31 mouse cellular contexts compared by ENCODE assay signal in the genomic region with DNA sequence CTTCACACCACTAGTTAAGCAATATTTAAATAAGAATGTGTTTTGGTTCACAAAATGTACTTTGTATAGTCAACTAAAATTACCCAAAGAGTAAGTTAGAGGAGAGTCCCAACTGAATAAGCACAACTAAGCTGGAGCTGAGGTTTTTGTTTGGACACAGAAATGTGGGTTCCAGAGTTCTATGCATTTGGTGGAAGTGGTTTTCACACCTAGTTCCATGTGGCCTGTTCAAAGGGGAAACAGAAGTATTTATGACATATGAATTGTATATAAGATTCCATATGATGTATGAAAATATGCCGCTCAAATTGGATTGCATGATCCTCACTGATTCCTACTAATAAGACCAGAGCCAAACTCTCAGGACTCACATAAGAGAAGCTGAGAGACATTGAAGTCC. TPM values are rescaled to one million over a fixed set of nuclear protein-coding genes. Genes with fewer than 3 reads are reported as not detected.
DNase-seq lines count a peak whose midpoint lies in the region; ATAC-seq and TF ChIP-seq lines count a peak whose summit lies in the region.
"Had no signal": no experiment of that assay in that cellular context is flagged by ENCODE, and none has a peak within 500 bp of the region (broad histone marks: within the 10 kb centered on the region; RNA-seq: fewer than 3 reads in every experiment).

No protein-coding gene starts in this region.

- no peaks in the 10 kb centered on the region for H3K36me3 ChIP-seq in liver, adult 2 months (ENCODE audit: control insufficient read depth, insufficient read depth, low read length)
- H3K36me3 ChIP-seq in liver, embryonic 11.5 days (ENCODE audit: control insufficient read depth, insufficient read depth, low read length) = no peaks in the 10 kb centered on the region
- H3K36me3 ChIP-seq in spleen, adult 2 months (ENCODE audit: control insufficient read depth, insufficient read depth, low read length) = peaks cover 25% of the 10 kb centered on the region
- no peaks in the 10 kb centered on the region for H3K36me3 ChIP-seq in forebrain, postnatal 0 days (ENCODE audit: insufficient read depth)
- H3K36me3 ChIP-seq: embryonic facial prominence, embryonic 12.5 days; embryonic facial prominence, embryonic 15.5 days; G1E; heart, embryonic 12.5 days; heart, embryonic 15.5 days; hindbrain, embryonic 10.5 days; hindbrain, embryonic 13.5 days had no signal

- H3K27ac ChIP-seq in liver, adult 2 months (replicated peaks; ENCODE audit: insufficient read depth, low read depth, low read length) = no peak overlapping the region
- no peak overlapping the region for H3K27ac ChIP-seq in liver, embryonic 11.5 days (ENCODE audit: low read depth, low read length)
- peak overlapping the region; percentile 93 for H3K27ac ChIP-seq in spleen, adult 2 months (ENCODE audit: insufficient read depth, low read length)
- peak overlapping the region; percentile 84; the same call in 1 of the 2 replicates for H3K27ac ChIP-seq in bone marrow, adult 2 months (ENCODE audit: control insufficient read depth, insufficient read depth, low read depth, low read length, poor library complexity)
- H3K27ac ChIP-seq in forebrain, postnatal 0 days (ENCODE audit: low read depth, low read length) = no peak overlapping the region
- H3K27ac ChIP-seq: embryonic facial prominence, embryonic 12.5 days; embryonic facial prominence, embryonic 15.5 days; heart, embryonic 15.5 days; hindbrain, embryonic 10.5 days; hindbrain, embryonic 13.5 days had no signal

- peak; percentile 9 for DNase-seq in liver, adult 2 months (ENCODE audit: extremely low read depth, low read depth, low spot score)
- DNase-seq in liver, embryonic 11.5 days (ENCODE audit: low spot score) = no peak
- no peak for DNase-seq in spleen, adult 2 months (ENCODE audit: low read depth in 1 of 2, low spot score in 2 of 2)
- DNase-seq in spleen, postnatal 4 days (ENCODE audit: low spot score in 2 of 2) = no peak
- DNase-seq in forebrain, postnatal 0 days = no peak
- DNase-seq in urinary bladder, postnatal 4 days (ENCODE audit: low spot score in 2 of 2) = no peak
- DNase-seq: adrenal gland, postnatal 10 days; adrenal gland, postnatal 36 days; B cell, adult 2 months; cerebellum, adult 11 months; cerebellum, adult 2 months; cerebellum, adult 9-11 months; cerebellum, postnatal 25 days; gastrocnemius, postnatal 25 days; heart, adult 18-20 months; heart, postnatal 10 days; heart, postnatal 36 days had no signal

- no peak overlapping the region for H3K4me2 ChIP-seq in liver, embryonic 11.5 days
- no peak overlapping the region for H3K4me2 ChIP-seq in forebrain, postnatal 0 days (ENCODE audit: low read depth)
- H3K4me2 ChIP-seq: embryonic facial prominence, embryonic 12.5 days; embryonic facial prominence, embryonic 15.5 days; heart, embryonic 12.5 days; heart, embryonic 15.5 days; hindbrain, embryonic 13.5 days had no signal

- H3K9ac ChIP-seq in liver, adult 2 months (ENCODE audit: low read depth, low read length) = no peak overlapping the region
- no peak overlapping the region for H3K9ac ChIP-seq in liver, embryonic 11.5 days (ENCODE audit: low read depth, low read length)
- H3K9ac ChIP-seq in forebrain, postnatal 0 days = no peak overlapping the region
- H3K9ac ChIP-seq: embryonic facial prominence, embryonic 12.5 days; embryonic facial prominence, embryonic 15.5 days; heart, embryonic 12.5 days; heart, embryonic 15.5 days; hindbrain, embryonic 13.5 days had no signal

- H3K79me2 ChIP-seq in liver, adult 2 months (ENCODE audit: control insufficient read depth, insufficient read depth, low read length) = no peaks in the 10 kb centered on the region

- H3K9me3 ChIP-seq in liver, embryonic 11.5 days (ENCODE audit: control insufficient read depth, low read length) = no peaks in the 10 kb centered on the region
- H3K9me3 ChIP-seq in forebrain, postnatal 0 days (ENCODE audit: low read length) = no peaks in the 10 kb centered on the region
- H3K9me3 ChIP-seq: embryonic facial prominence, embryonic 12.5 days; embryonic facial prominence, embryonic 15.5 days; G1E; heart, embryonic 12.5 days; heart, embryonic 15.5 days; hindbrain, embryonic 10.5 days; hindbrain, embryonic 13.5 days had no signal

- no peak for ATAC-seq in liver, embryonic 11.5 days (replicated peaks; ENCODE audit: low FRiP score)
- no peak for ATAC-seq in forebrain, postnatal 0 days
- ATAC-seq: forebrain, embryonic 14.5 days; hindbrain, embryonic 16.5 days; Patski had no signal

- no peaks in the 10 kb centered on the region for H3K4me1 ChIP-seq in liver, adult 2 months (ENCODE audit: control insufficient read depth, insufficient read depth, low read length)
- no peaks in the 10 kb centered on the region for H3K4me1 ChIP-seq in liver, embryonic 11.5 days (replicated peaks; ENCODE audit: control insufficient read depth, insufficient read depth, low read length)
- peaks cover 48% of the 10 kb centered on the region for H3K4me1 ChIP-seq in spleen, adult 2 months (ENCODE audit: control insufficient read depth, insufficient read depth, insufficient read length)
- peaks cover 16% of the 10 kb centered on the region for H3K4me1 ChIP-seq in bone marrow, adult 2 months (ENCODE audit: control insufficient read depth, insufficient read depth, low read length)
- no peaks in the 10 kb centered on the region for H3K4me1 ChIP-seq in forebrain, postnatal 0 days (ENCODE audit: insufficient read depth)
- H3K4me1 ChIP-seq: embryonic facial prominence, embryonic 12.5 days; embryonic facial prominence, embryonic 15.5 days; heart, embryonic 12.5 days; heart, embryonic 15.5 days; hindbrain, embryonic 10.5 days; hindbrain, embryonic 13.5 days had no signal

- H3K27me3 ChIP-seq in liver, adult 2 months (ENCODE audit: control insufficient read depth, insufficient read depth, low read length) = no peaks in the 10 kb centered on the region
- H3K27me3 ChIP-seq in liver, embryonic 11.5 days (replicated peaks; ENCODE audit: control insufficient read depth, insufficient read depth, low read length) = no peaks in the 10 kb centered on the region; the same call in 1 of the 2 replicates
- H3K27me3 ChIP-seq in spleen, adult 2 months (ENCODE audit: control insufficient read depth, insufficient read depth, low read length) = no peaks in the 10 kb centered on the region
- H3K27me3 ChIP-seq in forebrain, postnatal 0 days (ENCODE audit: insufficient read depth, low read length) = no peaks in the 10 kb centered on the region
- H3K27me3 ChIP-seq: CH12.LX; embryonic facial prominence, embryonic 12.5 days; embryonic facial prominence, embryonic 15.5 days; heart, embryonic 12.5 days; heart, embryonic 15.5 days; hindbrain, embryonic 13.5 days had no signal

- no peak for TF ChIP-seq CTCF in liver, adult 2 months (IDR thresholded peaks at IDR 0.05; ENCODE audit: low read depth, low read length)
- TF ChIP-seq CTCF in spleen, adult 2 months (IDR thresholded peaks at IDR 0.05; ENCODE audit: extremely low read depth, insufficient read depth, insufficient read length, insufficient replicate concordance) = no peak
- TF ChIP-seq CTCF in bone marrow, adult 2 months (IDR thresholded peaks at IDR 0.05; ENCODE audit: control insufficient read depth, insufficient read depth, low read length) = no peak
- no peak for TF ChIP-seq CTCF in forebrain, postnatal 0 days (IDR thresholded peaks at IDR 0.05; ENCODE audit: low read depth)

- 98% methylated on average over 1 of the region's 1 CpGs for WGBS in liver, adult 2 months
- 89% methylated on average over 1 of the region's 1 CpGs for WGBS in liver, embryonic 11.5 days
- 50% methylated on average over 1 of the region's 1 CpGs for WGBS in spleen, adult 2 months
- WGBS in bone marrow, adult 2 months = 77% methylated on average over 1 of the region's 1 CpGs
- 95% methylated on average over 1 of the region's 1 CpGs for WGBS in forebrain, postnatal 0 days

- H3K4me3 ChIP-seq in liver, adult 2 months (ENCODE audit: insufficient read depth, low read depth, low read length) = no peak overlapping the region
- H3K4me3 ChIP-seq in liver, embryonic 11.5 days (ENCODE audit: low read depth, low read length) = no peak overlapping the region
- no peak overlapping the region for H3K4me3 ChIP-seq in spleen, adult 2 months (ENCODE audit: extremely low read depth, insufficient read depth, insufficient read length)
- no peak overlapping the region for H3K4me3 ChIP-seq in bone marrow, adult 2 months (replicated peaks; ENCODE audit: control insufficient read depth, low read depth, low read length)
- H3K4me3 ChIP-seq in forebrain, postnatal 0 days (ENCODE audit: low read depth, low read length) = no peak overlapping the region
- H3K4me3 ChIP-seq: embryonic facial prominence, embryonic 12.5 days; embryonic facial prominence, embryonic 15.5 days; heart, embryonic 12.5 days; heart, embryonic 15.5 days; hindbrain, embryonic 10.5 days; hindbrain, embryonic 13.5 days had no signal

- no peak for TF ChIP-seq POLR2A in liver, adult 2 months (IDR thresholded peaks at IDR 0.05; ENCODE audit: extremely low read depth, insufficient read depth, low read length)
- no peak for TF ChIP-seq POLR2A in spleen, adult 2 months (IDR thresholded peaks at IDR 0.05; ENCODE audit: low read depth, low read length)
- no peak for TF ChIP-seq POLR2A in bone marrow, adult 2 months (IDR thresholded peaks at IDR 0.05; ENCODE audit: borderline replicate concordance, control insufficient read depth, low read depth, low read length)

RNA-seq across cellular contexts. Expression of gene Sell, which starts 13.6 kb away (rescaled TPM):
- 1.0 and 1.1 TPM in 2 replicates for total RNA-seq in liver, adult 2 months (2014; rRNA removed)
- polyA plus RNA-seq in liver, adult 2 months (2012; rRNA removed) = 0.36 and 0.78 TPM in 2 replicates
- polyA plus RNA-seq in liver, embryonic 11.5 days (2014; fragmentation: Nextera tagmentation; extraction: Ambion mirVana) = 1.1 and 1.5 TPM in 2 replicates
- polyA plus RNA-seq in spleen, adult 2 months (2012; rRNA removed) = 68.6 and 72.4 TPM in 2 replicates
- 36.0 and 70.4 TPM in 2 replicates for polyA plus RNA-seq in bone marrow, adult 2 months (2011; ENCODE audit: insufficient read depth, insufficient read length, low replicate concordance, missing spikeins)
- 0.14 and 0.15 TPM in 2 replicates for total RNA-seq in forebrain, postnatal 0 days (2014; rRNA removed)
- polyA plus RNA-seq in forebrain, postnatal 0 days (2015; fragmentation: Nextera tagmentation; extraction: Ambion mirVana) = 0.11 and 0.14 TPM in 2 replicates
- total RNA-seq: CH12.LX had no signal
- polyA plus RNA-seq: forebrain, embryonic 11.5 days; G1E; heart, embryonic 12.5 days; Patski had no signal

RNA-seq across cellular contexts. Expression of gene Sele, which starts 27.4 kb away (rescaled TPM):
- 0.07 TPM in 1 of 2 replicates, not detected in the other for total RNA-seq in liver, adult 2 months (2014; rRNA removed)
- 0.05 TPM in 1 of 2 replicates, not detected in the other for polyA plus RNA-seq in liver, adult 2 months (2012; rRNA removed)
- polyA plus RNA-seq in liver, embryonic 11.5 days (2014; fragmentation: Nextera tagmentation; extraction: Ambion mirVana) = 0.10 TPM in 1 of 2 replicates, not detected in the other
- 0.09 and 0.13 TPM in 2 replicates for polyA plus RNA-seq in spleen, adult 2 months (2012; rRNA removed)
- polyA plus RNA-seq in bone marrow, adult 2 months (2011; ENCODE audit: insufficient read depth, insufficient read length, low replicate concordance, missing spikeins) = 1.2 and 1.4 TPM in 2 replicates
- total RNA-seq in forebrain, postnatal 0 days (2014; rRNA removed) = not detected in 2 replicates
- polyA plus RNA-seq in forebrain, postnatal 0 days (2015; fragmentation: Nextera tagmentation; extraction: Ambion mirVana) = not detected in 2 replicates
- total RNA-seq: CH12.LX; gastrocnemius, adult 8-10 months had no signal
- polyA plus RNA-seq: embryonic facial prominence, embryonic 12.5 days; forebrain, embryonic 11.5 days; forebrain, embryonic 14.5 days; G1E; hindbrain, embryonic 10.5 days; hindbrain, embryonic 13.5 days; hindbrain, embryonic 16.5 days; Patski had no signal

RNA-seq across cellular contexts. Expression of gene Selp, which starts 39.6 kb away (rescaled TPM):
- total RNA-seq in liver, adult 2 months (2014; rRNA removed) = 0.65 and 1.1 TPM in 2 replicates
- 0.40 and 1.1 TPM in 2 replicates for polyA plus RNA-seq in liver, adult 2 months (2012; rRNA removed)
- 0.78 and 0.79 TPM in 2 replicates for polyA plus RNA-seq in liver, embryonic 11.5 days (2014; fragmentation: Nextera tagmentation; extraction: Ambion mirVana)
- 2.2 and 2.8 TPM in 2 replicates for polyA plus RNA-seq in spleen, adult 2 months (2012; rRNA removed)
- polyA plus RNA-seq in bone marrow, adult 2 months (2011; ENCODE audit: insufficient read depth, insufficient read length, low replicate concordance, missing spikeins) = 4.4 and 17.1 TPM in 2 replicates
- not detected in 2 replicates for total RNA-seq in forebrain, postnatal 0 days (2014; rRNA removed)
- polyA plus RNA-seq in forebrain, postnatal 0 days (2015; fragmentation: Nextera tagmentation; extraction: Ambion mirVana) = not detected in 2 replicates
- polyA plus RNA-seq: cerebellum, adult 2 months; embryonic facial prominence, embryonic 12.5 days; forebrain, embryonic 11.5 days; forebrain, embryonic 14.5 days; G1E; heart, embryonic 12.5 days; hindbrain, embryonic 10.5 days; hindbrain, embryonic 13.5 days; hindbrain, embryonic 16.5 days had no signal

Comparison
In these comparisons a context has a peak if more than half of its experiments do, and no peak if none do; other contexts are left out.
1. H3K27ac ChIP-seq: peak in spleen, adult 2 months (single experiment) and bone marrow, adult 2 months (single experiment); none in liver, adult 2 months (single experiment), liver, embryonic 11.5 days (single experiment) and forebrain, postnatal 0 days (single experiment).
2. RNA of gene Sell, which starts 13.6 kb away (polyA plus RNA-seq): 68.6 to 72.4 TPM in spleen, adult 2 months and 36.0 to 70.4 TPM in bone marrow, adult 2 months; 1.1 to 1.5 TPM in liver, embryonic 11.5 days, 0.36 to 0.78 TPM in liver, adult 2 months and 0.11 to 0.14 TPM in forebrain, postnatal 0 days; every median in the first group is over 10 times any median in the second.